Mouse (Mus musculus) bone marrow macrophage, adult 2 months (primary cell): ENCODE results near the gene Pax2.

ENCODE experiments used
- CTCF ChIP-seq: IDR thresholded peaks from 2 replicates; pipeline ENCODE4 v1.5.1; 2012; ENCODE audit warnings: low read depth, mild to moderate bottlenecking, low read length, moderate library complexity
- POLR2A ChIP-seq: IDR thresholded peaks from 2 replicates; pipeline ENCODE4 v1.6.1; 2012; ENCODE audit warnings: mild to moderate bottlenecking, low read depth, low read length, borderline replicate concordance

- TF ChIP-seq POLR2A: no peak
- TF ChIP-seq CTCF: no peak
Measured at GRCm38 (mm10) chr19:44756421-44757230, 781 bp downstream of the Pax2 start.
